Mouse (Mus musculus) E14TG2a.4 (cell line): Measurements from ENCODE around the gene Hoxa7.

Source experiments
- CTCF ChIP-seq: conservative IDR thresholded peaks from 2 replicates; pipeline ENCODE4 v1.5.1; 2014; ENCODE audit warnings: low read length
- NANOG ChIP-seq: IDR thresholded peaks from 2 replicates; pipeline ENCODE4 v1.6.1; 2014; ENCODE audit warnings: borderline replicate concordance, low read length, mixed read lengths

DNA sequence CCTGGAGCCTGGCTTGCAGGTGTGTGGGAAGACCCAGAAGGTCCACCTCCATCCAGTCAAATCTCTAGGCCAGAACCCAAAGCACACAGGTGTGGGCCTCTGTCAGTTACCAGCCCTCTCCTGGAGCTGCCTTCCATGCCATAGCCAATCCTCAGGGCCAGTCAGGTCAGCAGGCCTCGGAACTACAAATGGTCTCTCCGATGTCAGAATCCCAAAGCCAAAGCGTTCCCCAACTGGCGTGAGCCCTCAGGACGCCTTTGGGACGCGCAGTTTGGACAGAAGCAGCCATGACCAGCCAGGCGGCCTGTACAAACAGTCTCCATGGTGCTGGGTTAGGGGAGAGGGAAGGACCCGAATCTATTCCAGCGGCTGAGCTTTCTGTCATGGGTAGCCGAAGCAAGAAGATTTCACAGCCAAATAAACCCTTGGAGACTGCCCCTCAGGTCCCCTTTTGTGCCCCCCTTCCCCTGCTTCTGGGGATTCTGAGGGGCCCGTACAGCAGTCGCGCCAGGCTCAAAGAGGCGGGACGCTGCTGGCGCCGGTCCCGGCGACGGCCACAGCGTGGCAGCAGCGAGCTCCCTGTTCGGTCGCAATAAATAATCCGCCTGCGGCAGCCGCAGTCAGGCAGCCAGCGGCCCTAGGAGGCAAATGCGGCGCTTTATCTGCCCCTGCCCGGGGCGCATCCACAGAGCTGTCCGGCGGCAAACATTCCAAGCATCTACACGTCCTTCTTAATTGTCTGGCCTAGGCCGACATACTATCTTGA lies 10.3 kb downstream of the Hoxa7 start:
- TF ChIP-seq CTCF (no peak), NANOG (no peak)
